27 mouse cellular contexts compared by ENCODE assay signal in the genomic region with DNA sequence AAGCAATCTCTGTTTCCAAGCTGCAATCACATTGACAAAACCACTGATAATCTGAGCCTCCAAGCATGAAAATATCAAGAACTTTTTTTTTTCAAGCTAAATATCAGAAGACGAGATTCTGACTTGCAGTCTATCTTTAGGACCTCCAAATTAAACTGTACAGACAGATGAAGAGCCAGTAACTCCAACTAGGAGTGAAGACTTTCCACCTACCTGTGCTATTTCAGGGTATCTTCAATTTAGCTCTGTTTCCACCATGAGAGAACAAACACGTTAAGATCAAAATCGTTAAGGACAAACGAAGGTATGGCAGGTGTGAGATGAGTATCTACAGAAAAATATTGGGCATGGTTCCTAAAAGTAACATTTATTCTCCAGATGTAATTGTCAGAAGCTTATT.
"Had no signal": no experiment of that assay in that cellular context is flagged by ENCODE, and none has a peak within 500 bp of the region (broad histone marks: within the 10 kb centered on the region; RNA-seq: fewer than 3 reads in every experiment).

No protein-coding gene starts in this region.

- H3K4me3 ChIP-seq: gastrocnemius, adult 2 months; heart, embryonic 10.5 days; heart, embryonic 12.5 days; hindbrain, embryonic 10.5 days; hindbrain, embryonic 12.5 days; intestine, embryonic 15.5 days; layer of hippocampus, adult 2 months; limb, embryonic 10.5 days; limb, embryonic 12.5 days; liver, embryonic 13.5 days; liver, embryonic 15.5 days had no signal

- H3K27ac ChIP-seq: gastrocnemius, adult 2 months; heart, embryonic 10.5 days; hindbrain, embryonic 10.5 days; hindbrain, embryonic 12.5 days; hindbrain, embryonic 14.5 days; intestine, embryonic 15.5 days; layer of hippocampus, adult 2 months; limb, embryonic 10.5 days; limb, embryonic 12.5 days; liver, embryonic 13.5 days; liver, embryonic 15.5 days had no signal

- ATAC-seq: forebrain, embryonic 16.5 days; hindbrain, embryonic 16.5 days; inflammation-experienced regulatory T-cells, adult 6 months; intestine, embryonic 15.5 days; intestine, postnatal 0 days had no signal

- DNase-seq: gastrocnemius, adult 2 months; gastrocnemius, postnatal 10 days; gastrocnemius, postnatal 25 days; heart, adult 18-20 months; heart, postnatal 10 days; heart, postnatal 4 days; kidney, adult 18-20 months; kidney, adult 8-10 months; kidney, postnatal 10 days; kidney, postnatal 25 days; kidney, postnatal 4 days; liver; liver, embryonic 13.5 days had no signal
